Mouse (Mus musculus) MEL (cell line): ENCODE data around the gene Slc8a1. TPM values are rescaled to one million over a fixed set of nuclear protein-coding genes. Genes with fewer than 3 reads are reported as not detected.

Experiments
- DNase-seq: peaks from one replicate; pipeline ENCODE4 v3.0.0; 2011; ENCODE audit warnings: low read depth, low spot score
- H3K27ac ChIP-seq: 2 replicates; pipeline ENCODE4 v1.5.1; 2012; ENCODE audit warnings: low read depth, mild to moderate bottlenecking, control low read depth, low read length, moderate library complexity; ENCODE audit not compliant: control insufficient read depth
- H3K27me3 ChIP-seq, 2 experiments: fragments of 150-350 bp in 1 of 2; sonication (generic) in 1 of 2; 2 replicates each; pipeline ENCODE4 v1.6.1; 2012; ENCODE audit warnings: low read length in 2 of 2, mild to moderate bottlenecking in 2 of 2, improper control_type of control experiment in 1 of 2, moderate library complexity in 1 of 2; ENCODE audit not compliant: insufficient read depth in 2 of 2, control insufficient read depth in 1 of 2
- H3K36me3 ChIP-seq, 2 experiments: 2 replicates each; pipeline ENCODE4 v1.6.1; 2012 to 2014; ENCODE audit warnings: low read length in 2 of 2, improper control_type of control experiment in 1 of 2, inconsistent platforms in 1 of 2, mild to moderate bottlenecking in 1 of 2; ENCODE audit not compliant: insufficient read depth in 2 of 2, control insufficient read depth in 1 of 2
- H3K4me1 ChIP-seq, 2 experiments: fragments of 150-350 bp in 1 of 2; sonication (generic) in 1 of 2; 2 replicates each; pipeline ENCODE4 v1.6.1; 2012; ENCODE audit warnings: low read length in 2 of 2, improper control_type of control experiment in 1 of 2, mild to moderate bottlenecking in 1 of 2; ENCODE audit not compliant: insufficient read depth in 2 of 2, control insufficient read depth in 1 of 2
- H3K4me3 ChIP-seq, 2 experiments: fragments of 150-350 bp in 1 of 2; sonication (generic) in 1 of 2; 2 replicates each; pipeline ENCODE4 v1.5.1; 2012; ENCODE audit warnings: low read depth in 2 of 2, low read length in 2 of 2, mild to moderate bottlenecking in 2 of 2, moderate library complexity in 2 of 2, control low read depth in 1 of 2, improper control_type of control experiment in 1 of 2; ENCODE audit not compliant: control insufficient read depth in 1 of 2, insufficient read depth in 1 of 2
- H3K79me2 ChIP-seq: 2 replicates; pipeline ENCODE4 v1.6.1; 2012; ENCODE audit warnings: mild to moderate bottlenecking, low read length, moderate library complexity; ENCODE audit not compliant: control insufficient read depth, poor library complexity, insufficient read depth
- H3K9ac ChIP-seq: 2 replicates; pipeline ENCODE4 v1.6.1; 2012; ENCODE audit warnings: low read depth, mild to moderate bottlenecking, control low read depth, low read length, moderate library complexity; ENCODE audit not compliant: control insufficient read depth, poor library complexity, severe bottlenecking
- H3K9me3 ChIP-seq: fragments of 150-350 bp; sonication (generic); replicated peaks from 2 replicates; pipeline ENCODE4 v1.6.1; 2012; ENCODE audit warnings: mild to moderate bottlenecking, low read length, improper control_type of control experiment, moderate library complexity; ENCODE audit not compliant: insufficient read depth
- CHD1 ChIP-seq: IDR thresholded peaks from 2 replicates; pipeline ENCODE4 v1.6.1; 2012; ENCODE audit warnings: low read depth, mild to moderate bottlenecking, inconsistent platforms, low read length, improper control_type of control experiment
- CHD2 ChIP-seq: IDR thresholded peaks from 2 replicates; pipeline ENCODE4 v1.6.1; 2011; ENCODE audit warnings: low read length, improper control_type of control experiment
- CTCF ChIP-seq, 3 experiments: IDR thresholded peaks in 2 of 3; conservative IDR thresholded peaks in 1 of 3; 2 replicates each; pipeline ENCODE4 v1.5.1; 2011 to 2012; ENCODE audit warnings: low read length in 3 of 3, low read depth in 2 of 3, mild to moderate bottlenecking in 2 of 3, improper control_type of control experiment in 1 of 3, inconsistent platforms in 1 of 3, mixed read lengths in 1 of 3, moderate library complexity in 1 of 3; ENCODE audit not compliant: control insufficient read depth in 1 of 3, insufficient read depth in 1 of 3, poor library complexity in 1 of 3, severe bottlenecking in 1 of 3
- ETS1 ChIP-seq: IDR thresholded peaks from 2 replicates; pipeline ENCODE4 v1.6.1; 2012; ENCODE audit warnings: low read depth, mild to moderate bottlenecking, inconsistent platforms, low read length, improper control_type of control experiment, moderate library complexity
- GATA1 ChIP-seq: IDR thresholded peaks from 2 replicates; pipeline ENCODE4 v1.6.1; 2011; ENCODE audit warnings: low read depth, low read length, improper control_type of control experiment
- HCFC1 ChIP-seq: IDR thresholded peaks from 2 replicates; pipeline ENCODE4 v1.6.1; 2012; ENCODE audit warnings: low read depth, mild to moderate bottlenecking, inconsistent platforms, low read length, improper control_type of control experiment, moderate library complexity
- KAT2A ChIP-seq: conservative IDR thresholded peaks from 2 replicates; pipeline ENCODE4 v1.6.1; 2012; ENCODE audit warnings: low read depth, low read length, improper control_type of control experiment, inconsistent platforms
- MAX ChIP-seq: IDR thresholded peaks from 2 replicates; pipeline ENCODE4 v1.6.1; 2011; ENCODE audit warnings: low read length, improper control_type of control experiment
- MXI1 ChIP-seq: IDR thresholded peaks from 2 replicates; pipeline ENCODE4 v1.6.1; 2011; ENCODE audit warnings: mild to moderate bottlenecking, low read depth, low read length, improper control_type of control experiment
- MYC ChIP-seq: IDR thresholded peaks from 2 replicates; pipeline ENCODE4 v1.6.1; 2011; ENCODE audit warnings: low read depth, mild to moderate bottlenecking, low read length, improper control_type of control experiment, moderate library complexity
- NELFE ChIP-seq: IDR thresholded peaks from 2 replicates; pipeline ENCODE4 v1.6.1; 2011; ENCODE audit warnings: low read depth, low read length, improper control_type of control experiment
- NRF1 ChIP-seq: IDR thresholded peaks from 2 replicates; pipeline ENCODE4 v1.6.1; 2014; ENCODE audit warnings: low read depth, mild to moderate bottlenecking, inconsistent platforms, low read length, improper control_type of control experiment, moderate library complexity; ENCODE audit not compliant: poor library complexity, insufficient read depth, severe bottlenecking
- TAL1 ChIP-seq: IDR thresholded peaks from 2 replicates; pipeline ENCODE4 v1.6.1; 2012; ENCODE audit warnings: mild to moderate bottlenecking, inconsistent platforms, low read length, moderate library complexity, mixed read lengths
- USF1 ChIP-seq: IDR thresholded peaks from 2 replicates; pipeline ENCODE4 v1.6.1; 2014; ENCODE audit warnings: low read depth, mild to moderate bottlenecking, inconsistent platforms, low read length, improper control_type of control experiment, moderate library complexity
- USF2 ChIP-seq, 2 experiments: IDR thresholded peaks; 2 replicates each; pipeline ENCODE4 v1.6.1; 2011 to 2012; ENCODE audit warnings: improper control_type of control experiment in 2 of 2, low read length in 2 of 2, borderline replicate concordance in 1 of 2, inconsistent platforms in 1 of 2, low read depth in 1 of 2, mild to moderate bottlenecking in 1 of 2; ENCODE audit not compliant: insufficient read depth in 1 of 2
- ZNF384 ChIP-seq: IDR thresholded peaks from 2 replicates; pipeline ENCODE4 v1.6.1; 2012; ENCODE audit warnings: low read depth, mild to moderate bottlenecking, inconsistent platforms, low read length, improper control_type of control experiment
- polyA plus RNA-seq, 2 experiments: library from polyadenylated mRNA; stranded (reverse) in 1 of 2; unstranded in 1 of 2; fragments of >175 nt in 1 of 2; fragments of >200 nt in 1 of 2; gene quantifications; 2 replicates each; pipeline versions ENCODE4 v1.2.1 to v1.2.4; 2012; ENCODE audit warnings: low replicate concordance in 2 of 2, low read depth in 1 of 2; ENCODE audit not compliant: insufficient read length in 2 of 2, insufficient read depth in 1 of 2, missing spikeins in 1 of 2
- total RNA-seq: library from RNA; depleted of rRNA; stranded (reverse); fragments of 300-350 nt; gene quantifications from 2 replicates; pipeline ENCODE4 v1.2.3, GENCODE M21; 2012

The Slc8a1 gene
- total and polyA plus RNA-seq, 3 experiments, result 0.86 to 1.0 TPM; not detected in 1

GRCm38 (mm10) chr17:81701701-81702100, 36.5 kb downstream of the Slc8a1 start (continued):
- TF ChIP-seq CHD2 (no peak), ETS1 (peak; percentile 76), USF2 (IDR thresholded peaks at IDR 0.05; ENCODE audit: borderline replicate concordance in 1 of 2, insufficient read depth in 1 of 2, low read depth in 1 of 2, low read length in 2 of 2) (no peak), MXI1 (no peak; the same call in 1 of the 2 replicates), TAL1 (no peak), CTCF (IDR thresholded peaks at IDR 0.05 in 2 of 3, conservative IDR thresholded peaks at IDR 0.05 in 1 of 3; ENCODE audit: control insufficient read depth in 1 of 3, insufficient read depth in 1 of 3, low read depth in 2 of 3, low read length in 3 of 3, poor library complexity in 1 of 3, severe bottlenecking in 1 of 3) (no peak), NELFE (no peak), KAT2A (no peak), USF1 (no peak)

GRCm38 (mm10) chr17:81698789-81699188, 39.4 kb downstream of the Slc8a1 start:
- no peak overlapping the region for H3K27ac ChIP-seq
- H3K27me3 ChIP-seq, result no peaks in the 10 kb centered on the region
- no peak for DNase-seq
- TF ChIP-seq GATA1, result peak; percentile 32; the same call in 1 of the 2 replicates
- TF ChIP-seq CHD1, result no peak
- H3K9ac ChIP-seq, result peak overlapping the region; percentile 5; the same call in 1 of the 2 replicates
- no peaks in the 10 kb centered on the region for H3K79me2 ChIP-seq
- H3K4me3 ChIP-seq, result peak overlapping the region in 1 of 2 experiments; percentile 21; a peak in 2 of 4 replicates
- H3K4me1 ChIP-seq, result peaks cover 16 to 18% of the 10 kb centered on the region in 2 experiments
- peaks cover 0 to 28% of the 10 kb centered on the region in 2 experiments; a peak in 2 of 4 replicates for H3K36me3 ChIP-seq
- no peaks in the 10 kb centered on the region for H3K9me3 ChIP-seq

GRCm38 (mm10) chr17:81697695-81698094, 40.5 kb downstream of the Slc8a1 start:
- TF ChIP-seq ZNF384, result peak; percentile 71; the same call in 1 of the 2 replicates
- TF ChIP-seq MAX, result peak; percentile 90
- no peak for TF ChIP-seq NRF1
- 0 out of 2 replicates have a peak, but pooled peaks have one; percentile 33 for TF ChIP-seq CHD1
- no peak for TF ChIP-seq KAT2A
- TF ChIP-seq USF1, result 0 out of 2 replicates have a peak, but pooled peaks have one; percentile 5
- no peak; the same call in 1 of the 2 replicates for TF ChIP-seq HCFC1
- peak; percentile 88 for TF ChIP-seq MYC
- TF ChIP-seq MXI1, result peak; percentile 59
- Histone ChIP-seq H3K9ac (peak overlapping the region; percentile 66), H3K36me3 (peaks cover 0 to 24% of the 10 kb centered on the region in 2 experiments; a peak in 2 of 4 replicates), H3K9me3 (no peaks in the 10 kb centered on the region), H3K27ac (0 out of 2 replicates have a peak overlapping the region, but pooled peaks have one; percentile 34), H3K27me3 (no peaks in the 10 kb centered on the region), H3K4me1 (peaks cover 16 to 18% of the 10 kb centered on the region in 2 experiments), H3K79me2 (no peaks in the 10 kb centered on the region), H3K4me3 (peak overlapping the region; percentile 9 to 24; a peak in 3 of 4 replicates)
- peak; percentile 63 for DNase-seq
